Mouse (Mus musculus) forelimb bud, embryonic 11.5 days (tissue): Measurements from ENCODE around the gene Kif19a.

ENCODE experiments used
- DNase-seq: peaks from one replicate; pipeline ENCODE4 v3.0.0-alpha.2; 2012; ENCODE audit warnings: low read depth, low spot score

Kif19a gene

DNA sequence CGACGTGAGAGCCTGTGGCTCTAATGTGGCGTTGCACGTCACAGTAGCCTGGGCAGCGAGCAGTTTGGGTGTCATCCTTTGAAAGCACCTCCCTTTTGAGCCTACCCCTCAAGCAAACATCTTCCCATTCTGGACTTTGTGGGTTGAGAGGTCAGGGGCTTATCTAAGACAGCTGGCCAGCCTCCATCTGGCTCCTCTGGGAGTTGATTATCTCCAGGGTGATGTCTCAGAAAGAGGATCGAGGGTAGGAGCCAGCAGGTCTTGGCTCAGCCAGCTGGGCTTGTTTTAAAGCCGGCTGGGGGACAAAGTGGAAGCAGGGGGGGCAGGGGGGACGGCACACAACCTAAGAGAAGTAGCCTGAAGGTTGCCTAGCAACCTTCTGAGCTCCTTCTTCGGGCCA is 14.9 kb downstream of the Kif19a start:
- no peak for DNase-seq

DNA sequence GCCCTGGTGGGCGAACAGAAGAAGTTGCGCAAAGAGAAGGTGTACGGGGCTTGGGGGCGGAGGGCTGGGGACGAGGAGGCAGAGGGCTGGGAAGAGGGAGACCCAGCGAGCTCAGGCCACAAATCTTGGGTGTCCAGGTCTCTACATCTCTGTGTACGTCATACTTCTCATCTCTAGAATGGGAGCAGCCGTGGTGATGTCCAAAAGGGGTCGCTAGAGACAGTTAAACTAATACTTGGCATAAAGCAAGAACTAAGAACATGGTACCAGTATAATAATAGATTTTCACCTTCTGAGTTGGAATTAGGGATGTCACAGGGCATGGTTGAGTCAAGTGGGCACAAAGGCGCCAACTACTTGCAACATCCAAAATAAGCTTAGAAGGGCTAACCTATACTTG is 20.7 kb downstream of the Kif19a start:
- DNase-seq, result no peak

DNA sequence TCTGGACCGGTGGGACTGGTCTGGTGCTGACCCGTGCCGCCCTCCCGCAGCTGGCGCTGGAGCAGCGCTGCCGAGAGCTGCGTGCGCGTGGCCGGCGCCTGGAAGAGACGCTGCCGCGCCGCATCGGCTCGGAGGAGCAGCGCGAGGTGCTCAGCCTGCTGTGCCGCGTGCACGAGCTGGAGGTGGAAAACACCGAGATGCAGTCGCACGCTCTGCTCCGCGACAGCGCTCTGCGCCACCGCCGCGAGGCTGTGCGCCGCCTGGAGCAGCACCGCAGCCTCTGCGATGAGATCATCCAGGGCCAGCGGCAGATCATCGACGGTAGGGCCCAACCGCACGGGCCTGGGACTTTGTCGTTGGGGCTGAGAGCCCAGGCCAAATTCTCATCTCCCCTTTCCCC is 21.1 kb downstream of the Kif19a start:
- DNase-seq, result peak; percentile 47

DNA sequence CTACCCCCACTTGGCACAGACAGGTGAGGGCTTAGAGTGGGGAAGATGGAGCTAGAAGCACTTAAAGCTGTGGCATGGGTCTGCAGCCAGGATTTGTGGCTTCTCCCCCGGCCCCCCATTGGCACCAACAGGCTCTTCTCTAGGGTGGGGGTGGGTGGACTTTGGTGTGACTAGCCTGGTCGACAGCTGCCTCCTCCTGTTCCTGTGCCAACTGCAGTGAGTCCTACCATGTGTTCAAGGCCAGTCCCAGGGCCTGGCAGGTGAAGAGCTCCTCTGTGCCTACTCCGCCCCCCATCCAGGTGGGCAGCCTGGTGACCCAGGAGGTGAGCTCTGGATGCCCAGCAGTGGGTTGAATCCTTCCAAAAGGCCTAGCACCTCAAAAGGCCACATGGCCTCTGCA is 22.4 kb downstream of the Kif19a start:
- no peak for DNase-seq

DNA sequence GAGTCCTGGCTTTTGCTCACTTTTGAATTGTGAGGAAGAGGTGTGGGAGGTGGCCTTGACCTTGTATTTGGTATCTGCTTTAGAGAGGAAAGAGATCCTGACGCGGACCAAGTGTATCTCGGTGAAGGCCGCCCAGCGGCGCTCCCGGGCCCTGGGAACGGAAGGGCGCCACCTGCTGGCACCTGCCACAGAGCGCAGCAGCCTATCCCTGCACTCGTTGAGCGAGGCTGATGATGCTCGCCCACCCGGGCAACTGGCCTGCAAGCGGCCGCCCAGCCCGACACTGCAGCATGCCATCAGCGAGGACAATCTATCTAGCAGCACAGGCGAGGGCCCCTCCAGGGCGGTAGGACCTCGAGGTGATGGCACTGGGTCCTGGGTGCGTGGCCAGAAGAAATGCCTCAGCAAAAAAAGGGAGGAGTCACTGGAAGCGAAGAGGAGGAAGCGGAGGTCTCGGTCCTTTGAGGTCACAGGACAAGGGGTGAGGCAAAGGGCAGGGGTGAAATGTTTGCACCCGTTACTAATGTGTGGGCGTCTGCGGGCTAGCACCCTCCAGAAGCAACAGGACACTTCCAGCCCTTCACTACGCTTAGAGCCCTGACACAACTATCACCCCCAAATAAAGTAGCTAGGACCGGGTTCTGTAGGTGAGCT is 24.0 kb downstream of the Kif19a start:
- DNase-seq, result peak; percentile 76

DNA sequence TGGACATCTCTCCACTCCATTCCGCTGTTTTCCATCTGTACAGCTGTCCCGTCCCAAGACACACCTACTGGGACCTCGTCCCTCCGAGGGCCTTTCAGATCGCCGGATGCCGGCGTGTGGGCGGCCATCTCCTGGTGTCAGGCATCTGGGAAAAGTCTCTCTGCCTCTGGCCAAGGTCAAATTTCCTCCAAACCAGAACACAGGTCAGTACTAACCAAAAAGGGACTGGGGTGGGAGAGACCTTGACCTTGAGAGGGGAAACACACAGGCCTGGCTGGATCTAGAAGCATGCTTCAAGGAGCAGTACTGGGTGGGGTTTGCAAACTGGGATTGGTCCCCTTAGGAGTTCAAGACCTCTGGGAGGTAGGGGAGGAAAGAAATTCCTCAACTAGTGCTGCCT is 24.5 kb downstream of the Kif19a start:
- DNase-seq, result no peak

DNA sequence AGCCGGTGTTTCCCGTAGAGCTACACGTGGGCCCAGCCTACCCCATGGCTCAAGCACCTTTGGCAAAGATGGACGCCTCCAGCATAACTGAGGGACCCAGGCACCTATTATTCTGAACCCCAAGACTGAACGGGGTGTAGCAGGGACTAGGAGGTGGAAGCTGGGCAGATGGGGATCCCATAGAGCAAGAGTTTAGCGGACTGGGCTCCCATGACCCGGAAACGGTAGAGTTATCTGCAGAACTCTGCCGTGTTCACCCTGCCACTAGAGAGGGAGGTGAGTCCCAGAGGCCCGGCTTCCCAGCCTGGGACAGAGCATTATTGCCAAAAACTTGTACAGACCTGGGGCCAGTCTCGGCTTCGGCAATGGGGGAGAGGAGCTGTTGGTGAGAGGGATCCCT is 25.0 kb downstream of the Kif19a start:
- DNase-seq, result no peak

DNA sequence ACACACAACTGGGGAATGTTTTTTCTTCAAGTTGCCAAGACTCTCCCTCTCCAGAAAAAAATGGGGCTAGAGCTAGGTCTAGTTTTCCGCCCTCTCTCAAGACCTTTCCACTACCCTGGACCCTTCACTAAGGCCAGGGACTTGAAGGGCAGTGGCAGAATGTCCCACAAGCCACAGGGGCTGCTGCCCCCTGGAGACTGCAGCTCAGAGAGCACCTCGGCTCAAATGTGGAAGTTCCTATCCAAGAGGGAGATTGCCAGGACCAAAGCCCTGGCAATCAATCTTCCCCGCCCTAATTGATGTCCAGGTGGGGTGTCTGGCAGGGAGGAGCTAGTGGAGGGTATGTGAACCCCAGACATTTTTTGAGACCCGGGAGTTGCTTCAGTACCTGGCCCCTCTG is 25.7 kb downstream of the Kif19a start:
- DNase-seq, result no peak

DNA sequence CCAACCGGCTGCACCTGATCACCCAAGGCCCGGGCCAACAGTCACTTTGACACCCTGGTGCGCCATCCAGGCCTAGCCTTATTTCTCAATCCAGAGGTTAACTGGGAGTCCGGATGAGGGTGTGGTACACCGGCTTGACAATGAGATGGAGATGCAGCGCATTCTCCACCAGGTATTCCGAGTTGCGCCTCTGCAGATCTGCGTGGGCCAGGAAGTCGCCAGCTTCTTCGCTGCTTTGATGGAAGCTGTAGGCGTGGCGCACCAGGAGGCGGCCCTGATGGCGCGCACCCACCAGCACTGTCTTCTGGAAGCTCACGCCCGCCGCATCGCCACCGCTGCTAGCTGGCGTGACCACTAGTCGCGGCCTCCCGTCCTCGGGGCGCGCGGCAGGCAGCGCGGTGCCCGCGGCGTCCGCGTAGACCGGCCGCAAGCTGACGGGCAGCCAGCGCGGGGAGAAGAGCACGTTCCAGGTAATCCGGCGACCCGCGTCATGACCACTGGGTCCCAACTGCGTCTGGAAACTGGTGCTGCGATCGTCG is 26.2 kb downstream of the Kif19a start:
- DNase-seq, result no peak

DNA sequence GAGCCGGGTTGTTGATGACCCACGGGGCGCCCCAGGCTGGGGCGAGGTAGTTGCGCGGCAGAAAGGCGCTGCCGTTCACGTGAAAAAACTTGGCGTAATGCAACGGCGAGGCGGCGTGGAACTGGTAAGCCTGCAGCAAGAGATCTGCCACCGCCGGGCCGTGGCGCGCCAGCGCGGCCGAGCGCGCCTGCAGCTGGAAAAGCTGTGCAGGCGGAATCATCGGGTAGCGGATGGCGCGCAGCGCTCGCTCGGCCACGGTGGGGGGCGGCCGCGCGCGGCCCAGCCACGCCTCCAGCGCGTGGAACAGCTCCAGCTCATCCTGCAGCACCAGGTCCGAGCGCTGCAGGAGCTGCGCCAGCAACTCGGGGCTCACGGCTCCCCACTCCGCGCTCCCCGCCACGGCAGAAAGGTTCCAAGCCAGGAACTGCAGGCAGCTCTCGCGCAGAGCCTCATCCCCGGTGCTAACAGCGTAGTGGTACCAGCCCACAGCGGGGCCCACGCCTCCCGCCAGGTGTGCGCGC is 26.8 kb downstream of the Kif19a start:
- DNase-seq, result peak; percentile 28

DNA sequence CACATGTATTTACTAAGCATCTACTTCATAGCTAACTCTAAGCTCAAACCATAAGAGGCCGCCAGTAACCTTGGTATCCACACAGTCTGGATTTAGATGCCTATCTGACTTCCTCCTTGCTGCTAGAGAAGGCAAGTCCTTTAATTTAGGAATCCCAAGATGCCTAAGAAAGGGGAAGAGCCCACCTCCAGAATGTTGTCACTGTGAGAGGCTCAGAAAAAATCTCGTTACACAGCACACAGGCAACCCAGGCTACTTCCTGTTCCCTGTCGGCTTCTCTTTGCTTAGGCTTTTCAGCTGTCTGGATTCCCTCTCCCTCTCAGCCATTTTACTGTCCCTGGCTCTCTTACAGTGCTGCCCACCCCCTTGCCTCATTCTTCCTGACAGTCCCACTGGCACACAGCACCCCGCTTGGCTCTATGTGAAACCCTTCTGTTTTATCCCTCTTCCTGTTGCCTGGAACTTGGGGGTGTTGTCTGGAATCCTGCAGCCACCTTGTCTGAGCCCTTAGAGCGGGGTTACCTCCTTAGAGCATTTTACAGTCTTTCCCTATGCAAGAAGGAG is 27.8 kb downstream of the Kif19a start:
- DNase-seq, result no peak

DNA sequence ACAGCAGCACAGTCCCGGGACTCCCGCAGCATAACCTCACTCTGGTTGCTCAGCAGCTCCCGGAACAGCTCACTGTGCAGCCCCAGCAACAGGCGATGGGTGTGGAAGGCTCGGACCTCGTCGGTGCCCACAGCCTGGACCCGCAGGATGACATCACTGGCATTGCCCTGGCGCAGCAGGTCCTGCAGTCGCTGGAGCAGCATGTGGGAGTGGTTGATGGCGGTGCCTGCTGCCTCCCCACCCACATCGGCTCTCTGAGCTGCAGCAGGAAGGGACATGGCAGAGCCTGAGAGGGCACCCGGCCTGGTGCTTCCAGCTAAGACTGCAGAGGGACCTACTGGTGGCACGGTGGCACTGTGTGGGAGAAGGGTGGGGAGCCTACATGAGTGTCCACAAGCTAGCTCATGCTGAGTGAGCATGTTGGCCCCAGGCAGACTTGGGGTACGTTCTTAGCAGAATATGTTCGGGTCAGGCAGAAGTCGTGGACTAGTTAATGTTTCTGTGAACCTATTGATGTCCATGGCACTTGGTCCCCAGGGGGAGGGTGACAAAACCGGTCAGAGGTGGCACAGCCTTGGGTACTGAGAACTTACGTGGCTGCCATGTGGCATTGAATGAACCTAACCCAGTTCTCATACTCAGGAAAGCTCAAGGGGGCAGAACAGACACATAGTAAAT is 28.8 kb downstream of the Kif19a start:
- DNase-seq, result no peak

DNA sequence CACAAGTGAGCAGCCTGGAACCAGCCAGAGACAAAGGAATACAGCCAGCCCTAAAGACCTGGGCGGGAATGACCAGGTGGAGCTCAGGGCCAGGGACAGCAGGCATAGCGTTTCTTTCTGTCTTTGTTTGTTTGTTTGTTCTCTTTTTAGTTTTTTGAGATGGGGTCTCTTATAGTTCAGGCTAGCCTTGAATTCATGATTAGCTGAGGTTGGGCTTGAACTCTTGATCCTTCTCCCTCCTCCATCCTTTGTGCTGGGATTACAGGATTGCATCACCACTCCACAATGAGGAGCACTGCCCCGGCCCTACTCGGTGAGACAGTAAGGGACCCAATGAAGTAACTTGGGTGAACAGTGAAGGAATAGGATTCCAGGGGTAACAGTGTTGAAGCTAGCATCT is 29.5 kb downstream of the Kif19a start:
- no peak for DNase-seq

DNA sequence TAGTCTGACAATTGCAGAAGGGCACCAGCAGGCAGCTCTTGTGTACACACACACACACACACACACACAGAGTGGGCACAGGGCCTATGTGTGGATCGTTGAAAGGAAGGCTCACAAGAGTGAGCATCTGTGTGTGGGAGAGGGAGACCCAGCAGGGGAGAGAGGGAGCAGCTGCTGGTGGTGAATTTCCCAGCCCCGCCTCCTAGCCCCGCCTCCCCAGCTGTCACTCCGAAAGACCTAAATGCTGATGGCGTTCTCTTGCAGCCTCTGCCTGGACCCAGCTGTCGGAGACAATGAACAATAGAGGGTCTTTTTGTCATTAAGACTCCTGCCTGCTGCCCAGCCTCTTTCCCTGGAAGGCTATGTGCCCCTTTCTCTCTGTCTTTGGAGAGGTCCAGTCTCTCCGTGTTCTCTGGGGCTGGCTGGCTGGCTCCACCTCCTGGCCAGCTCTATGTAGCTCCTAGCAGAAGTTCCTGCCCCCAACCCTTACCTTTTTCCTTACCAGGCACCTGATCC is 30.1 kb downstream of the Kif19a start:
- DNase-seq, result peak; percentile 43

DNA sequence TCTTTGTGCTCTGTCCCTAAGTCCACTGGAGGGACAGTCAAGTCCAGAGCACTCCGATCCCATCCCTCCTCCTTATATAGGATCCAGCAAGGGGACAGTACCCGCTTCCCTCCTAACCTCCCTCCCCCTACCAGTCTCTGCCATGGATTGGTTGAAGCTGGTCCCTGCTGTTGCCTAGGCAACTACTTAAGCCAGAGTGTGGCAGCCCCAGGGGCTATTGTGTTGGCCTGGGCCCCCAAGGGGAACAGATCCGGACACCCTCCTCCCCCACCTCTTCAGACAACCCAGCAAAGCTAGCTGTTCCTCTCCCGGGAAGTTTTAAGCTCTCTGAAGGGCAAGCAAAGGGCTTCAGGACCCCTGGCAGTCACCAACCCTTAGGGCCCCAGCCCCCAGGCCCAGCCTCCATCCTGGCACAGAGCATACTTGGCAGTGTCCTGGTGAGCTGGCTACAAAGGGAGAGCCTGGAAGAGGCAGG is 30.7 kb downstream of the Kif19a start, which contains the start of gene Btbd17:
TSS of gene Btbd17 (minus strand) at position 98 of the 475 bp plus-strand sequence.
- DNase-seq, result no peak

DNA sequence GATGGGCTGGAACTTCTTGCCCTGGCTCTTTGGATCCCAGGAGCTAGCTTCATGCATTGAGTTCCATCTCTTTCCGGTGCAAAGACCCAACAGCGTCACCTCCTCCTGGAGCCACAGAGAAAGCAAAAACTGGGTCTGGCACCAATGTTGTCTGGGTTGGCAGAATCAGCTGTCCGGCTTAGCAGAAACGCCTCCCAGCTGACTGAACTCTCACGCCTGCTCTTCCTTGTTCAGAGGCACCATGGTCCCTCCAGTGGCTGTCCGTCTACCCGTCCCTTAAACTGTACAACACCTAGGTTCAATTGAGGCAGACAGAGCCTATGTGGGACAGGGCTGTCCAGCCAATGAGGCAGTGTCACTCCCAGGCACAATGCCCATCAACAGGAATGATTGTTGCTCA is 32.0 kb downstream of the Kif19a start:
- no peak for DNase-seq

DNA sequence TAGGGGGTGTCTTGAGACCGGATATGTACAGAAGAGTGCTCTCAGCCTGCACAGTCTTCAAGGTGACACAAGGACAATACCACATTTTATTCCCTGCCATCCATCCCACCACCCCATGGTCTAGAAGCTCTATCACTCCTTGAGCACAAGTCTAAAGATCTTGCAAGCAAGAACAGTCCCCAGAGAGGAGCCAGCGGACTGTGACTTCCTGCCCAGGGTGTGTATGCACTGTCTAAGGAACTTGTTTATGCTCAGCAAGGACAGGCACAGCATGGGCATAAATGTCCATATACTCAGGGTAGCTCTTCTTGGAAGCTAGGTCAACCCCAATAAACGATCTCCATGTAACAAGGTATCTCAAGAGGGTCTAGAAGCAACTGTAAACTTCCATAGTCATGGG is 32.8 kb downstream of the Kif19a start:
- DNase-seq, result no peak

DNA sequence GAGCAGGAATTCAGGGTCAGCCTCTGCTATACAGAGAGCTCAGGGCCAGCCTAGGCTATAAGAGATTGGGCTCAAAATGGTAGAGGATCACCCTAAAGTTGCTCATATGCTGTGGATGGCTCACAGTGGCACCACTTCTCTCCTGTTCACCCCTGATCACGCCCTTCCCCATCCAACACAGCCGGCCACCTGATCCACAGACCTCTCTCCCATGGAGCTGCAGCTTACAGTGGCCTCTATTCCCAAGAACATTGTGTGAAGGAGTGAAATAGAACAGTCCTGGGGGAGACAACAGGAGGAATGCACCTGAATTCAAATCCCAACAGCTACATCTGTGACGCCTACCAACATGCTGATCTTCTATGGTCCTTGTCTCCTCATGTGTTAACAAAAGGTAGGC is 33.4 kb downstream of the Kif19a start, which contains the start of gene Gpr142:
TSS of gene Gpr142 (plus strand) at position 301 of the 400 bp plus-strand sequence.
- no peak for DNase-seq

DNA sequence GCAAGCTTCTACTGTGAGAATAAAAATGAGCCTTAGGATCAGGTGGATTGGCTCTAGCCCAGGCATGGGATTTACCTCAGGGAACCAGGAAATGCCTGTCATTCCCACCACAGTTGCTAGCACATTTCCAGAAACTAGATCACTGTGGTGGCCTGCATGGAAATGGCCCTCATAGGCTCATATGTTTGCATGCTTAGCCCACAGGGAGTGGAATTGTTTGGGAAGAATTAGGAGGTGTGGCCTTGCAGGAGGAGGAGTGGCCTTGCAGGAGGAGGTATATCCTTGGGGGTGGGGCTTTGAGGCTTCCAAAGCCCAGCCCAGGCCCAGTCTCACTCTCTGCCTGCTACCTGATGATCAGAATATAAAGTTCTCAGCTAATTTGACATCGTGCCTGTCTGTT is 36.7 kb downstream of the Kif19a start:
- no peak for DNase-seq

DNA sequence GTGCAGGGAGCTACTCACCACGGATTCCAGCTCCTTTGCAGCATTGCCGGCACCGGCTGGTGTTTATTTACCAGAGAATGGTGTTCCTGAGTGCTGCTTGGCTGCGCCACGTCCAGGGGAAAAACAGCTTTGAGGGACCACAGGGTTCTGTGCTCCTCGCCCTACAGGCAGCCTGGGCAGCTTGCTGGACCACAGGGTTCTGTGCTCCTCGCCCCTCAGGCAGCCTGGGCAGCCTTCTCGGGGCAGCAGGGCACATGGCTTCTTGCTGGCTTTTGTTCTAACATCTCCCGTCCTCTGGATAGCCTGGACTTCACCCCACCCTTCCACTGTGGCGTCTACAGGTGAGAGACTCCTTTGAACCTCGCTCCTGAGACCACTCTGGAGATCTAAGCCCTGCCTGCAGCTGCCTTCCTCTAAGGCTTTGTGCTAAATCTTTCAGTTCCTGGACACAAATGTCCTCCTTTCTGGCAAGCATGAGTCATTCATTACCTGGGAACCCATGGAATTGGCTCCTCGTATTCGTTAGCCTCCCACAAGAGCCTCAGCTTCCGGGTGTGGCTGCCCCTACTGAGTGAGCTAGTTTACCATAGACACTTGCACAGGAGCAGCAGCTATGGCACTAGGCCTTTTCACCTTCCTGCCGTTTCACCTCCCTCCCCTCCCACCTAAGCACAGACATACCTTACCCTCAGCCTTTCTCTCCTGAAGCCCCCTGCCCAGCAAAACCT is 37.5 kb downstream of the Kif19a start:
- DNase-seq, result no peak

DNA sequence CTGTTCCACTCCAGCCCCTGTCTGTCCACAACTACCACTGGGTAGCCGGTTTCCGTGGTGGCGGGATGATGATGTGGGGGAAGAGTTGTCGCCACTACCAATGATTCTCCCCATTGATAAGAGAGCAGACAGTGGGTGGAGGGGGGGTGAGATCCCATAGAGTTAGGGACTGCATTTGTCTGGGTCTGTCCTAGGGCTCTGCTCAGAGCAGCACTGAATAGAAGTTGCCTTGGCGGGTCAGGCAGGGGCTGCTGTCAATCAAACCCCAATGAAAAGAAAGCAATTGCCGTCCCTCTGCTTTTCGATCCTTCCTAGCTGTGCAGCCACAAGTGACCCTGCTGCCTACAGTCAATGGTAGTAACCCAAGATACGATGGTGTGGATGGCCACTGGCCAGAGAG is 38.8 kb downstream of the Kif19a start:
- DNase-seq, result no peak

DNA sequence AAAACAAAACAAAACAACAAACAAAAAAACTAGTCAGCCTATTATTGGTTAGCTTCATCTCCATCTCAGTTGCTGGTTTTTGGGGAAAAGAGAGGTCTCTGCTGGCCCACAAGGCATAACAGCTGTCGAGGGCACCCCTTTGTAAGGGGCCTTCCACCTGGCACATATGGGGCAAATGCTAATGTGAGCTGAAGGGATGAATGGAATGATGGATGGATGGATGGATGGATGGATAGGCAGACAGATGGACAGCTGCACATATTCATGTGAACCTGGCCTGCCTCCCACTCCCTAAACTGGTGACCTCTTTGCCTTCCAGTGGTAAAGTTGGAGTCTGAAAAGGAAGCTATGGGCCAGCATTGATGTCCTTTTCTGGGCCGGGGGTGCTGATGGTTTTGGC is 41.8 kb downstream of the Kif19a start:
- DNase-seq, result no peak
